In genomic region chr4:44578591-44578990, GRCm38 (mm10) we compare ENCODE assay signal across 11 mouse cellular contexts.
A peak's percentile ranks its signal among the peaks of the same experiment; 100 is the strongest.
DNase-seq lines count a peak whose midpoint lies in the region; ATAC-seq lines count a peak whose summit lies in the region.
"Had no signal": no experiment of that assay in that cellular context is flagged by ENCODE, and none has a peak within 500 bp of the region (broad histone marks: within the 10 kb centered on the region; RNA-seq: fewer than 3 reads in every experiment).

No protein-coding gene starts in this region.

- peak; percentile 4 for DNase-seq in CD4-positive, CD25-positive, alpha-beta regulatory T cell, adult 2 months (ENCODE audit: low read depth, low spot score)
- peak; percentile 15 for DNase-seq in kidney, postnatal 14 days
- DNase-seq in kidney, adult 11 months = no peak
- peak; percentile 38 for DNase-seq in NIH3T3 (ENCODE audit: low read depth)
- peak; percentile 9 for DNase-seq in induced T-regulatory cell, adult 2 months (ENCODE audit: low read depth)
- DNase-seq in frontal cortex, adult 2 months (ENCODE audit: extremely low spot score in 1 of 2, low spot score in 1 of 2) = no peak
- DNase-seq: cerebellum, adult 8-10 months; kidney, adult 9 months; midbrain, embryonic 14.5 days had no signal

- ATAC-seq in CD4-positive, CD25-positive, alpha-beta regulatory T cell, adult 4 months = no peak
- no peak for ATAC-seq in granulocyte monocyte progenitor cell, adult 5-6 weeks (replicated peaks; ENCODE audit: poor library complexity, severe bottlenecking)

Comparison
In these comparisons a context has a peak if more than half of its experiments do, and no peak if none do; other contexts are left out.
1. DNase-seq: peak in CD4-positive, CD25-positive, alpha-beta regulatory T cell, adult 2 months (single experiment), kidney, postnatal 14 days (single experiment), NIH3T3 (single experiment) and induced T-regulatory cell, adult 2 months (single experiment); none in kidney, adult 11 months (single experiment) and frontal cortex, adult 2 months (0 of 2).